Mouse (Mus musculus) cerebellum, postnatal 36 days (tissue): ENCODE measurements around the gene Gpr157.

Experiments
- DNase-seq, 2 experiments: peaks; one replicate each; pipeline ENCODE4 v3.0.0; 2021 to 2022; ENCODE audit warnings: mixed read lengths in 2 of 2

The Gpr157 gene

GRCm38 (mm10) chr4:150072416-150073101 lies 14.6 kb upstream of the Gpr157 start:
- peak in 1 of 2 experiments; percentile 18 for DNase-seq

- DNase-seq = peak; percentile 42 to 60
Measured at GRCm38 (mm10) chr4:150073102-150073473, 14.1 kb upstream of the Gpr157 start.

- no peak for DNase-seq
Measured at GRCm38 (mm10) chr4:150075350-150075749, 11.8 kb upstream of the Gpr157 start.

- no peak for DNase-seq
Measured at GRCm38 (mm10) chr4:150076147-150076546, 11.0 kb upstream of the Gpr157 start.

GRCm38 (mm10) chr4:150078646-150079045 lies 8.5 kb upstream of the Gpr157 start:
- no peak for DNase-seq

- DNase-seq = no peak
Measured at GRCm38 (mm10) chr4:150079244-150079643, 7.9 kb upstream of the Gpr157 start.

- no peak for DNase-seq
Measured at GRCm38 (mm10) chr4:150080330-150080967, 6.7 kb upstream of the Gpr157 start.

GRCm38 (mm10) chr4:150085366-150085765 lies 1.8 kb upstream of the Gpr157 start:
- DNase-seq = no peak

- DNase-seq = no peak
Measured at GRCm38 (mm10) chr4:150086841-150087160, 364 bp upstream of the Gpr157 start.

GRCm38 (mm10) chr4:150087890-150088530 lies 845 bp downstream of the Gpr157 start:
- peak in 1 of 2 experiments; percentile 42 for DNase-seq

- peak in 1 of 2 experiments; percentile 28 for DNase-seq
Measured at GRCm38 (mm10) chr4:150089121-150089520, 2.0 kb downstream of the Gpr157 start.

- DNase-seq = peak; percentile 35 to 41
Measured at GRCm38 (mm10) chr4:150091887-150092582, 4.9 kb downstream of the Gpr157 start.

GRCm38 (mm10) chr4:150092583-150092902 lies 5.4 kb downstream of the Gpr157 start:
- no peak for DNase-seq

- DNase-seq = no peak
Measured at GRCm38 (mm10) chr4:150093560-150094462, 6.6 kb downstream of the Gpr157 start.

GRCm38 (mm10) chr4:150094463-150094789 lies 7.3 kb downstream of the Gpr157 start:
- DNase-seq = no peak

- no peak for DNase-seq
Measured at GRCm38 (mm10) chr4:150096309-150096708, 9.1 kb downstream of the Gpr157 start.

- no peak for DNase-seq
Measured at GRCm38 (mm10) chr4:150097847-150098246, 10.7 kb downstream of the Gpr157 start.

- peak; percentile 73 to 81 for DNase-seq
Measured at GRCm38 (mm10) chr4:150098880-150099279, 11.7 kb downstream of the Gpr157 start.

- DNase-seq = no peak
Measured at GRCm38 (mm10) chr4:150102822-150103221, 15.7 kb downstream of the Gpr157 start.

GRCm38 (mm10) chr4:150105671-150106070 lies 18.5 kb downstream of the Gpr157 start:
- DNase-seq = no peak

- peak in 1 of 2 experiments; percentile 36 for DNase-seq
Measured at GRCm38 (mm10) chr4:150106637-150107036, 19.5 kb downstream of the Gpr157 start.

- no peak for DNase-seq
Measured at GRCm38 (mm10) chr4:150109636-150110035, 22.5 kb downstream of the Gpr157 start.

- no peak for DNase-seq
Measured at GRCm38 (mm10) chr4:150110373-150110772, 23.2 kb downstream of the Gpr157 start.
